ENCODE assay signal across 8 mouse cellular contexts in the genomic region with DNA sequence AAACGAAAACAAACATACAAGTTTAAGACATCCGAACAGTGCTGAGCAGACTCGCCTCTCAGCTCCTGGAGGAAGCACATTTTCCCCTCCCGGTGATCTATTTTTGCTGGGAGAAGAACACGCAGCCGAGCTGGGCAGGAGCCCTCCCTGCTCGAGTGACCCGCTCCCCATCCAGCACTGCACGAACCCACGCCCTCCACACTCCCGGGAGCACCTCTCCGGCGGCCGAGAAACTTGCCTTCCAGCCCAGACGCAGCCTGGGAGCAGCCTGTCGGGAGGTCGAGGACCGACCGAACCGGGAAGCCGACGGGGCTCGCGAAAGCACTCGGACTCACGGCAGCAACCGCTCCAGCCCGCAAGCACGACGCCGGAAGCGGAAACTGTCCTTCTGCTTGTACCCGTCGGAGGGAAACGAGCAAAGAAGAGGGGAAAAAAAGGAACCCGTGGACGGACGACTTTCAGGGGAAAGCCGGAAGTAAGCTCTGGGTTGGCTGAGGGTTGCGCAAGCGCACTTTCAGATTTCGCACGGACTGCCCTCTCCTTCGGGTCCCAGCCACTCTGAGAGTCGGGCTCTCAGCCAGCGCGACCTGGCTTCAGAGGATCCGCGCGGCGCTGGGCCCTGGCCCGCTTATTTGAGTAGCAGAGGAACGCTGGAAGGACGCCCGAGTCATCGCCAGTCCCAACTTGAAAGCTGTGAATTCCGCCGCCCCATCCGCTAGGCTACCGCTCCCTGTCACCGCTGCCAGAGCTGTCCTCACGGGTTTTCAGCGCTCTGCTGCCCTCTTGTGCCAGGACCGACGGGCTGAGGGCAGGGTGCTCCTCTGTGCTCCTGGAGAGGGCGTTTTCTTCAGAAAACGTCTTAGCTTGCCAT. TPM values are rescaled to one million over a fixed set of nuclear protein-coding genes. Genes with fewer than 3 reads are reported as not detected.
DNase-seq lines count a peak whose midpoint lies in the region; ATAC-seq lines count a peak whose summit lies in the region.

A gene (minus strand): TSS at position 425 of the 871 bp plus-strand sequence.

- peak within 1 kb of the TSS; percentile 70 for H3K27ac ChIP-seq in hindbrain, embryonic 11.5 days (ENCODE audit: low read depth, low read length)

- whole genome bisulfite sequencing in hindbrain, embryonic 11.5 days, result under 1% methylated on average over 67 of the region's 67 CpGs

- H3K9ac ChIP-seq in hindbrain, embryonic 11.5 days (ENCODE audit: low read depth, low read length), result peak within 1 kb of the TSS; percentile 83

- no peaks in the 10 kb centered on the region for H3K36me3 ChIP-seq in hindbrain, embryonic 11.5 days (ENCODE audit: control insufficient read depth, insufficient read depth, low read length)

- H3K4me3 ChIP-seq in hindbrain, embryonic 11.5 days (ENCODE audit: low read depth, low read length), result peak within 1 kb of the TSS; percentile 96

- peak within 1 kb of the TSS; percentile 56 for H3K4me2 ChIP-seq in hindbrain, embryonic 11.5 days (replicated peaks; ENCODE audit: low read depth, low read length)

- H3K27me3 ChIP-seq in hindbrain, embryonic 11.5 days (ENCODE audit: control insufficient read depth, insufficient read depth, low read length), result no peaks in the 10 kb centered on the region

- H3K4me1 ChIP-seq in hindbrain, embryonic 11.5 days (replicated peaks; ENCODE audit: control insufficient read depth, insufficient read depth, low read length), result 0 out of 2 replicates have a peak, but pooled peaks cover 3% of the 10 kb centered on the region

- no peaks in the 10 kb centered on the region for H3K9me3 ChIP-seq in hindbrain, embryonic 11.5 days (ENCODE audit: control insufficient read depth, low read length)

- peak; percentile 97 for ATAC-seq in hindbrain, embryonic 11.5 days (ENCODE audit: low FRiP score)

- DNase-seq in Muller cell, postnatal 12 days (ENCODE audit: inconsistent ontology term), result peak; percentile 97
- DNase-seq in cerebellum, adult 9-11 months, result peak; percentile 97
- peak; percentile 88 to 98 for DNase-seq in frontal cortex, adult 2 months (ENCODE audit: extremely low spot score in 1 of 2, low spot score in 1 of 2)
- DNase-seq in hindbrain, embryonic 11.5 days (ENCODE audit: low spot score), result peak; percentile 95
- DNase-seq in layer of hippocampus, postnatal 10 days (ENCODE audit: low spot score in 2 of 2), result peak; percentile 97 to 98
- peak; percentile 97 for DNase-seq in lung, postnatal 10 days
- DNase-seq in ovary, postnatal 36 days (ENCODE audit: low spot score), result peak; percentile 92
- peak; percentile 92 for DNase-seq in thymus, postnatal 25 days

RNA-seq across cellular contexts. Expression of the gene that starts here (rescaled TPM):
- 23.1 and 27.8 TPM in 2 replicates for polyA plus RNA-seq in frontal cortex, adult 2 months (2012; rRNA removed)
- polyA plus RNA-seq in hindbrain, embryonic 11.5 days (2014; fragmentation: Nextera tagmentation; extraction: Ambion mirVana), result 38.9 and 44.2 TPM in 2 replicates
- 10 to 100 TPM; 25.4 to 28.3 TPM for total RNA-seq in layer of hippocampus, postnatal 10 days (2021)

Comparison
In these comparisons a context has a peak if more than half of its experiments do, and no peak if none do; other contexts are left out.
1. Peak in every context shown above with its lines: DNase-seq, ATAC-seq, H3K4me3 ChIP-seq and H3K27ac ChIP-seq.